Mouse (Mus musculus): ENCODE measurements around the gene Defb30.

DNA sequence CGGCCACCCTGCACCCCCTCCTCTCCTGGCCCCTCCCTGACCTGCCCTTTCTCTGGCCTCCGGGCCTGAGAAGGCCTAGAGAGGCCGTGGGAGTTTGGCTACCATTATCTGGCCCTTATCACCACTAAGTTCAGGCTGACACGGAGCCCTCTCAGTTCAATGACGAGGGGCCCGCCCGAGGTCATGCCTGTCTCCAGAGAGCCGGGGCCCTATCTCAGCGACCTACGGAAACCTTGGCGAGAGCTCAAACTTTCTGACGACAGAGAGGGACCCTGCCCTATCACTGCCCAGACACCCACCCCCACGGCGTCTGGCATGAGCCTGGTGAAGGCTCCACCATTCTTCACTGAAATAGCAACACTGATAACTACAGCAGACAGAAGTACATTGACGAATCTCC, 17.9 kb upstream of the Defb30 start:
- no peak for TF ChIP-seq POLR2A (IDR thresholded peaks at IDR 0.05; ENCODE audit: extremely low read depth, insufficient read depth, low read length)
- no peak for TF ChIP-seq CTCF (IDR thresholded peaks at IDR 0.05; ENCODE audit: low read depth, low read length)
